Mouse (Mus musculus): ENCODE results near the gene 1700047I17Rik2.
"Not testable (repeated sequence)": the region's sequence is repeated elsewhere in the genome, so short reads cannot be mapped to it uniquely, and the experiment has no call there.

The 1700047I17Rik2 gene

DNA sequence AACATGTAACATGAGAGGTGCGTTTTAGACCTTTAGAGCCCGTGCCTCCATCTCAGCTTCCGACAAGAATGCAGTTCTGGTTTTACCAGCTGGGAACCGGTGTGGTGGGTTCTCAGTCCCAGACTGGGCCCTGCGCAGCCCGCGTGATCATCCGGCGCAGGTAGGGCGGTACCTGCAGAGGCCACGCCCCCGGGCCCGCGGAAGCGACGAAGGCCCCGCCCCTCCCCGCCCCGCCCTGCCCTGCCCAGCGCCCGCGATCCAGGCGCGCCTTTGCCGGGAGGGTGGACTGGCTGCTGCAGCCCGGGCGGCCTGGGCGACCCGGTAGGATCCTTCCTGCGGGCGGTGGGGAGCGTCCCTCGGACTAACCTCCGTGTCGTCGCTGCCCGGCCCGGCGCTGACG, at the start of gene 1700047I17Rik2:
Gene 1700047I17Rik2, plus strand, starts transcription at position 287 of the 400 bp plus-strand sequence.
- DNase-seq, result not testable (repeated sequence)

DNA sequence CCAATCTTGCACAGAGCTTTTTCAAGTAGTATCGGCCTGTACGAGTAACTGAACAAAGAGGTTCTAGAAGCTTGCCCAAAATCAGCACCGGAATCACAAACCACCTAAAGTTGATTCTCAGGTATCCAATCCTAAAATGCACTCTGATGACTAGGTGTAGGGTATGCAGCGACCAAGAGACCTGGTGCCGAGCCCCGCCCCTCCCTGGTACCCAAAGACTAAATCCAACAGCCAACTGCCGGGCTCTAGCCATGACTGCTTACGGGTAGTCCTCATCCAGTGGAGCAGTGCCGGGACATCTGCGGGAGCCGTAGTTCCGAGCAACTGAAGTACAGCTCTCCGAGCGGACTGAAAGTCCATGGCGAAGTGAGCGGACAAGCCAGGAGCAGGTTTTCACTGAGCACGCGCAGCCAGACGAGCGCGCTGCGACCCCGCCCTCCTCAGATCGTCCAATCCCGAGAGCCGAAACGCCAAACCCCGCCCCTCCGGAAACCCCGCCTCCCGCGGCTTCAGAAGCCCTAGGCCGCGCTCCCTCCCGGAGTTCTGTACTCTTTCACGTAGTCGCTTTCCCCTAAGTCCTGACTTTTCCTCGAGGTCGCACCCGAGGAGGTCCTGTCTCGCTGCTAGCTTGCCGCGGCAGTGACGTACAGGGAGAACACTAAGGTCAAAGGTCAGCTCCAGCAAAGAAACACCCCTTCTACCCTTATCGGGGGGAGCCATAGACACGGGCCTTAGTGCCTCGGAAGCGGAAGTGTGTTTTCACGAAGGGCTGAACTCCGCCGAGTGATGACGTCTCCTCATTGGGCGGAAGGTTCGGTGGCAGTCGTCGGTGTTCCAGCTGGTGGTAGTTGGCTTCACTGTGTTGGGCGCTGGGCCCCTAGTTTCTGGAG, 44.6 kb upstream of the 1700047I17Rik2 start, which contains the start of gene Srp54b:
Gene Srp54b, plus strand, starts transcription at position 546 of the 890 bp plus-strand sequence.
- DNase-seq, result not testable (repeated sequence)

DNA sequence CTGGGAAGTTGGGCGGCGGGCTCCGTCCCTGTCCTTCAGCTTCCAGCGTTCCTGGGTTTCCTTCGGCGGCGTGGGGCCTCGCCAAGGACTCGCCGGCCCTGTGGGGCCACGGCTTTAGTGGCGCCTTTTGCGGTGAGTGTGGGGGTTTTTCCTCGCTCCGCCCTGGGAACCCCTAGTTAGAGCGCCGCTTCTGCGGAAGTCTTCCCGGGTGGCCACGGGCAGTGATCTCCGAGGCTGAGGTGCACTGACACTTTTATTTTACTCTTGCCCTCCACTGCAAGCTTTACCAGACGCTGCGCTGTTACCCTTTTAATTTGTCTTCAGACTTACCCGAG, 44.0 kb upstream of the 1700047I17Rik2 start:
- DNase-seq, result not testable (repeated sequence)

DNA sequence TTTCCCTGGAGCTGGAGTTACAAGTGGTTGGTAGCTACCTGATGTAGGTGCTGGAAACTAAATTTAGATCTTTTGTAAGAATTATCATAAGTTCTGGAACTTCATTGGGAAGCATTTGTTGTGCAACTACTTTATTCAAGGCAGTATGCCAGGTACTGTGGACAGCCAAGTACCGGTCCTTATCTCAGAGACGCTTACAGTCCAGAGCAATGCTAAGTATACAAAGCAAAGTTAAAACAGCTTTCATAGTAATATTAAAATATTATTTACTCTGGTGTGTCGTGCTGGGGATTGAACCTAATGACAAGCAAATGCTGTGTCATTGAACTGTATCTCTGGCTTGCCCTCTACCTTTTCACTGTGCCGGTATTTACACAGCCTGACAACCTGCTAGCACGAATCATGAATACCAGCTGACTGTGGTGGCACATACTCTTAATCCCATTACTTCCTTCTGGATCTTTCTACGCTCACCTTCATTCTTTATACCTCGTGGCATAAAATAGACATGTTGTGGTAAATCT, 32.3 kb upstream of the 1700047I17Rik2 start:
- DNase-seq, result not testable (repeated sequence)

DNA sequence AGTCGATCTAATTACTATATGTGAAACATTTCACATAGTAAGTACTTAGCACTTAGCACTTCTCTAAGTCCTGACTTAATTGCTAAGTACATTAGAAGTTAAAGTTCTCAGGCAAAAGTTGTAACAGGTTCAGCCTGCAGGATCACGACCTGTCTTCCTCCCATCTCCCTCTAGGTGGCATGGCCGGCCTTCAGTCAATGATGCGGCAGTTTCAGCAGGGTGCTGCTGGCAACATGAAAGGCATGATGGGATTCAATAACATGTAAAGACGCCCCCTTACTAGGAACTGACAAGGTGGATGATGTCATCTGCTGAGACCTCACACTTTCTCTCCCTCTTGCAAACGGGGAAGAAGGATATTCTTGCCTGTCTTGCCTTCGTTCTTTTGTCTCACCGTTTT, 11.7 kb upstream of the 1700047I17Rik2 start:
- DNase-seq, result not testable (repeated sequence)

DNA sequence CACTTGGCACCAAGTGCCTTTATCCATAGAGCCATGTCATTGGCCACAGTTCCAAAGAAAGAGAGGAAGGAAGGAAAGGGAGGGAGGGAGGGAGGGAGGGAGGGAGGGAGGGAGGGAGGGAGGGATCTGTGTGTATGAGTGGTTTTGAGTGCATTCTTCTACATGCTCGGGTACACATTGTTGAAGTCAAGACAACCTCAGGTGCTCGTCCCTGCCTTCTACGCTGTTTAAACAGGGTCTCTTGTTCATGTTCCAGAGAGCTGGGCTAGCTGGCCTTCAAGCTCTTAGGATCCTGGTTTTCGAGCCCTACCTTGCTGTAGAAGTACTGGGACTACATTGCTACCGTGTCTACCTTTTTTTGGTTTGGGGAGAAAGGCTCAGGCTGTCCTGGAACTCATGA, 10.3 kb upstream of the 1700047I17Rik2 start:
- not testable (repeated sequence) for DNase-seq

DNA sequence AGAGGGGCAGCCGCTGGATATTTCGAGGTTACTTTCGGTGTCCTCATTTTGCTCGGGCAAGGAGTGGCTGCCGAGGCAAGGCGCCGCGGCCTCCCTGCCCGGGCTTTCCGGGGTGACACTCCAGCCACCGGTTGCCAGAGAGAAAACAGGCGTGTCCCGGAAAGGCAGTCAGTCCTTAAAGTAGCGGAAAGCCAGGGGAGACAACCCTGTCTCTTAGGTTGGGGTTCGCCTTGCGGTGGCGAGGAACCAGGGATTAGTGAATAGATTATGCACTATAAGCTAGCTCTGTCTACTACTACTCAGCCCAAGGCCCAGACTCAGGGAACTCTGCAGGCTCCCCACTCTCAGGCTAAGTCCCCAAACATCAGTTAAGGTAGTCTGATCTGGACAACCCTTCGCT, 407 bp downstream of the 1700047I17Rik2 start:
- DNase-seq, result not testable (repeated sequence)

DNA sequence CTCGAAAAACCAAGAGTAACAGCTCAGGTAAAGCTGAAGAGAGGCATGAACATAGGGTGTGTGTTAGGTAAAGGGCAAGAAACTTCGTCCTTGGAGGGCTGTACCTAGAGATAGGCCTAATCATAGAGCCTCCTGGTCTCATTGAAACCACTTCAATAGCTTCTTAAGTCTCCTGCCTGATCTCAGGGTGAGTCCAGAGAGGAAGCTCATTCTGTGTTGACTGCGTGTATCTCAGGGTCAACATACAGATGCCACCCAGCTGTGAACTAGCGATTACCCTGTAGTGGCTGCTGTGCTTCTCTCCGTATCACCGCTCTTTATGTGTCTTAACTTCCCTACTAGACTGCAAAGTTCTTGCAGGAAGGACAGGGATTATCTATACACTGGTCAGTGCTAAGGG, 13.6 kb downstream of the 1700047I17Rik2 start:
- DNase-seq, result not testable (repeated sequence)

DNA sequence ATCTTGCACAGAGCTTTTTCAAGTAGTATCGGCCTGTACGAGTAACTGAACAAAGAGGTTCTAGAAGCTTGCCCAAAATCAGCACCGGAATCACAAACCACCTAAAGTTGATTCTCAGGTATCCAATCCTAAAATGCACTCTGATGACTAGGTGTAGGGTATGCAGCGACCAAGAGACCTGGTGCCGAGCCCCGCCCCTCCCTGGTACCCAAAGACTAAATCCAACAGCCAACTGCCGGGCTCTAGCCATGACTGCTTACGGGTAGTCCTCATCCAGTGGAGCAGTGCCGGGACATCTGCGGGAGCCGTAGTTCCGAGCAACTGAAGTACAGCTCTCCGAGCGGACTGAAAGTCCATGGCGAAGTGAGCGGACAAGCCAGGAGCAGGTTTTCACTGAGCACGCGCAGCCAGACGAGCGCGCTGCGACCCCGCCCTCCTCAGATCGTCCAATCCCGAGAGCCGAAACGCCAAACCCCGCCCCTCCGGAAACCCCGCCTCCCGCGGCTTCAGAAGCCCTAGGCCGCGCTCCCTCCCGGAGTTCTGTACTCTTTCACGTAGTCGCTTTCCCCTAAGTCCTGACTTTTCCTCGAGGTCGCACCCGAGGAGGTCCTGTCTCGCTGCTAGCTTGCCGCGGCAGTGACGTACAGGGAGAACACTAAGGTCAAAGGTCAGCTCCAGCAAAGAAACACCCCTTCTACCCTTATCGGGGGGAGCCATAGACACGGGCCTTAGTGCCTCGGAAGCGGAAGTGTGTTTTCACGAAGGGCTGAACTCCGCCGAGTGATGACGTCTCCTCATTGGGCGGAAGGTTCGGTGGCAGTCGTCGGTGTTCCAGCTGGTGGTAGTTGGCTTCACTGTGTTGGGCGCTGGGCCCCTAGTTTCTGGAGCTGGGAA, 30.5 kb downstream of the 1700047I17Rik2 start, which contains the start of gene Srp54c:
Gene Srp54c, plus strand, starts transcription at position 543 of the 894 bp plus-strand sequence.
- DNase-seq, result not testable (repeated sequence)

DNA sequence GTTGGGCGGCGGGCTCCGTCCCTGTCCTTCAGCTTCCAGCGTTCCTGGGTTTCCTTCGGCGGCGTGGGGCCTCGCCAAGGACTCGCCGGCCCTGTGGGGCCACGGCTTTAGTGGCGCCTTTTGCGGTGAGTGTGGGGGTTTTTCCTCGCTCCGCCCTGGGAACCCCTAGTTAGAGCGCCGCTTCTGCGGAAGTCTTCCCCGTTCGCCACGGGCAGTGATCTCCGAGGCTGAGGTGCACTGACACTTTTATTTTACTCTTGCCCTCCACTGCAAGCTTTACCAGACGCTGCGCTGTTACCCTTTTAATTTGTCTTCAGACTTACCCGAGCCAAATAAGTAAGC, 31.1 kb downstream of the 1700047I17Rik2 start:
- DNase-seq, result peak; percentile 38

DNA sequence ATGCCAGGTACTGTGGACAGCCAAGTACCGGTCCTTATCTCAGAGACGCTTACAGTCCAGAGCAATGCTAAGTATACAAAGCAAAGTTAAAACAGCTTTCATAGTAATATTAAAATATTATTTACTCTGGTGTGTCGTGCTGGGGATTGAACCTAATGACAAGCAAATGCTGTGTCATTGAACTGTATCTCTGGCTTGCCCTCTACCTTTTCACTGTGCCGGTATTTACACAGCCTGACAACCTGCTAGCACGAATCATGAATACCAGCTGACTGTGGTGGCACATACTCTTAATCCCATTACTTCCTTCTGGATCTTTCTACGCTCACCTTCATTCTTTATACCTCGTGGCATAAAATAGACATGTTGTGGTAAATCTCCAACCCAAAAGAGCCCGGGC, 42.9 kb downstream of the 1700047I17Rik2 start:
- DNase-seq, result not testable (repeated sequence)

DNA sequence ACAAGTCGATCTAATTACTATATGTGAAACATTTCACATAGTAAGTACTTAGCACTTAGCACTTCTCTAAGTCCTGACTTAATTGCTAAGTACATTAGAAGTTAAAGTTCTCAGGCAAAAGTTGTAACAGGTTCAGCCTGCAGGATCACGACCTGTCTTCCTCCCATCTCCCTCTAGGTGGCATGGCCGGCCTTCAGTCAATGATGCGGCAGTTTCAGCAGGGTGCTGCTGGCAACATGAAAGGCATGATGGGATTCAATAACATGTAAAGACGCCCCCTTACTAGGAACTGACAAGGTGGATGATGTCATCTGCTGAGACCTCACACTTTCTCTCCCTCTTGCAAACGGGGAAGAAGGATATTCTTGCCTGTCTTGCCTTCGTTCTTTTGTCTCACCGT, 62.6 kb downstream of the 1700047I17Rik2 start:
- DNase-seq, result not testable (repeated sequence)

DNA sequence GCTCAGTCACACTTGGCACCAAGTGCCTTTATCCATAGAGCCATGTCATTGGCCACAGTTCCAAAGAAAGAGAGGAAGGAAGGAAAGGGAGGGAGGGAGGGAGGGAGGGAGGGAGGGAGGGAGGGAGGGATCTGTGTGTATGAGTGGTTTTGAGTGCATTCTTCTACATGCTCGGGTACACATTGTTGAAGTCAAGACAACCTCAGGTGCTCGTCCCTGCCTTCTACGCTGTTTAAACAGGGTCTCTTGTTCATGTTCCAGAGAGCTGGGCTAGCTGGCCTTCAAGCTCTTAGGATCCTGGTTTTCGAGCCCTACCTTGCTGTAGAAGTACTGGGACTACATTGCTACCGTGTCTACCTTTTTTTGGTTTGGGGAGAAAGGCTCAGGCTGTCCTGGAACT, 64.0 kb downstream of the 1700047I17Rik2 start:
- DNase-seq, result not testable (repeated sequence)
